Mouse (Mus musculus): ENCODE data around the gene Casc3. TPM values are rescaled to one million over a fixed set of nuclear protein-coding genes. Genes with fewer than 3 reads are reported as not detected.

Gene Casc3
- polyA plus RNA-seq, 1 experiment from 2014 or later: 34.5 TPM

DNA sequence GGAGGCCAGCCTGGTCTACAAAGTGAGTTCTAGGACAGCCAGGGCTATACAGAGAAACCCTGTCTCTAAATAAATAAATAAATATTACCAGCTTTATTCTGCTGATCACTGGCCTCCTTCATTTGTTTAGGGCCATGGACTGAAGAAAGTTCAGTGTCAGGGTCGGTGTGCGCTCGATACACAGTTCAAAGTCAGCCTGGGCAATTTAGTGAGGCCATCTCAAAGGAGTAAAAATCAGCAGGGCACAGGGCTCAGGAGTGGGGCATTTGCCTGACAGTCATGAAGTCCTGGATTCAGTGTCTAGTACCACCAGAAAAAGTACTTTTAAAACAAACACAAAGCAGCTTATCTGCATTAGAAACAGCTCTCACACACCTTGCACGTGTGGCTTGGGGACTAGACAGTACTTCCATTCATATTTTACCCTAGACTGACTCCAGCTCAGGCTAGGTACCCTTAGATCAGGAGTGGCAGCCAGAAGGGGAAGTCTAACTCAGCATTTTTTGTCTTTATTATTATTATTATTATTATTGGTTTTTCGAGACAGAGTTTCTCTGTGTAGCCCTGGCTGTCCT lies 14.0 kb upstream of the Casc3 start:
- ATAC-seq (replicated peaks; ENCODE audit: low FRiP score, low TSS enrichment, low read depth) (no peak), DNase-seq (ENCODE audit: low spot score) (no peak)
- Histone ChIP-seq H3K9ac (ENCODE audit: low read length) (no peak overlapping the region), H3K4me3 (ENCODE audit: low read depth, low read length) (no peak overlapping the region), H3K36me3 (ENCODE audit: control insufficient read depth, insufficient read depth, low read length) (no peaks in the 10 kb centered on the region), H3K4me2 (ENCODE audit: low read length) (no peak overlapping the region), H3K4me1 (replicated peaks; ENCODE audit: control insufficient read depth, insufficient read depth, low read length) (peaks cover 34% of the 10 kb centered on the region), H3K27me3 (replicated peaks; ENCODE audit: control insufficient read depth, insufficient read depth, low read length) (no peaks in the 10 kb centered on the region), H3K9me3 (ENCODE audit: control insufficient read depth, low read length) (no peaks in the 10 kb centered on the region), H3K27ac (ENCODE audit: low read depth) (no peak overlapping the region)
- 76% methylated on average over 5 of the region's 5 CpGs for WGBS

DNA sequence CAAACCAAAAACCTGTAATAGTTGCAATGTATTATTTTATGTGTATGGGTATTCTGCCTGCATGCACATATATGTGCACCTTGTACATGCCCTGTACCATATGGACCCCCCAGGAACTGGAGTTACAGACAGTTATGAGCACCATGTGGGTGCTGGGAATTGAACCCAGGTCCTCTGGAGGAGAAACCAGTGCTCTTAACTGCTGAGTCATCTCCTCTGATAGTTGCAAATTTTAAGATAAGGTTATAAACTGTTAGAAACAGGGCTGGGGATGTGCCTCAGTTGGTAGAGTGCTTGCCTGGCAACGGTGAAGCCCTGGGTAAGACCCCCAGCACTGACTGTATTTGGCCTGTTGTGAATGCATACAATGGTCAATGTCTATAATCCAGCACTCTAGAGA lies 13.3 kb upstream of the Casc3 start:
- Histone ChIP-seq H3K9ac (ENCODE audit: low read length) (no peak overlapping the region), H3K4me2 (ENCODE audit: low read length) (no peak overlapping the region), H3K27me3 (replicated peaks; ENCODE audit: control insufficient read depth, insufficient read depth, low read length) (no peaks in the 10 kb centered on the region), H3K9me3 (ENCODE audit: control insufficient read depth, low read length) (no peaks in the 10 kb centered on the region), H3K27ac (ENCODE audit: low read depth) (no peak overlapping the region), H3K4me1 (replicated peaks; ENCODE audit: control insufficient read depth, insufficient read depth, low read length) (peaks cover 26% of the 10 kb centered on the region), H3K4me3 (ENCODE audit: low read depth, low read length) (no peak overlapping the region), H3K36me3 (ENCODE audit: control insufficient read depth, insufficient read depth, low read length) (no peaks in the 10 kb centered on the region)
- no peak for DNase-seq (ENCODE audit: low spot score)
- no peak for ATAC-seq (replicated peaks; ENCODE audit: low FRiP score, low TSS enrichment, low read depth)
- 68% methylated on average over 1 of the region's 1 CpGs for WGBS

DNA sequence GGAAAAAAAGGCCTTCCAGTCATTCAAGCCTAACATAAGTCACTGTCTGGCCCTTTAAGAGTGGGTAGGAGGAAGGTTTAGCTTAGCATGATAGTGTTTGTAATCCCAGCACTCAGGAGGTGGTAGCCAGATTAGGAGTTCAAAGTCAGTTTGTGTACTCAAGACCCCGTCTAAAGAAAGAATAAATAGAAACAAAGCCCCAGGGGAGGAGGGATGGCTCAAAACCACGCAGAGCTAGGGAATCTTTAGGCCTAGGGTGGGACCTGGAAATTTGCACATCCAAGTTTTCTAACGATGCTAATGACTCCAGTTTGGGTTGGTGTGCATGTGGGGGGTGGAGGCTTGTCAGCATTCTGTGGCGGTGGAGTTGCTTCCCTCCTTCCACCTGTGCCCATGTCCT lies 12.6 kb upstream of the Casc3 start:
- no peak overlapping the region for H3K27ac ChIP-seq (ENCODE audit: low read depth)
- WGBS: 10% methylated on average over 4 of the region's 4 CpGs
- ATAC-seq (replicated peaks; ENCODE audit: low FRiP score, low TSS enrichment, low read depth) (no peak), DNase-seq (ENCODE audit: low spot score) (no peak)
- H3K36me3 ChIP-seq (ENCODE audit: control insufficient read depth, insufficient read depth, low read length): no peaks in the 10 kb centered on the region
- no peak overlapping the region for H3K4me2 ChIP-seq (ENCODE audit: low read length)
- H3K27me3 ChIP-seq (replicated peaks; ENCODE audit: control insufficient read depth, insufficient read depth, low read length): no peaks in the 10 kb centered on the region
- H3K4me1 ChIP-seq (replicated peaks; ENCODE audit: control insufficient read depth, insufficient read depth, low read length): peaks cover 22% of the 10 kb centered on the region
- H3K9ac ChIP-seq (ENCODE audit: low read length): no peak overlapping the region
- H3K4me3 ChIP-seq (ENCODE audit: low read depth, low read length): no peak overlapping the region
- no peaks in the 10 kb centered on the region for H3K9me3 ChIP-seq (ENCODE audit: control insufficient read depth, low read length)

DNA sequence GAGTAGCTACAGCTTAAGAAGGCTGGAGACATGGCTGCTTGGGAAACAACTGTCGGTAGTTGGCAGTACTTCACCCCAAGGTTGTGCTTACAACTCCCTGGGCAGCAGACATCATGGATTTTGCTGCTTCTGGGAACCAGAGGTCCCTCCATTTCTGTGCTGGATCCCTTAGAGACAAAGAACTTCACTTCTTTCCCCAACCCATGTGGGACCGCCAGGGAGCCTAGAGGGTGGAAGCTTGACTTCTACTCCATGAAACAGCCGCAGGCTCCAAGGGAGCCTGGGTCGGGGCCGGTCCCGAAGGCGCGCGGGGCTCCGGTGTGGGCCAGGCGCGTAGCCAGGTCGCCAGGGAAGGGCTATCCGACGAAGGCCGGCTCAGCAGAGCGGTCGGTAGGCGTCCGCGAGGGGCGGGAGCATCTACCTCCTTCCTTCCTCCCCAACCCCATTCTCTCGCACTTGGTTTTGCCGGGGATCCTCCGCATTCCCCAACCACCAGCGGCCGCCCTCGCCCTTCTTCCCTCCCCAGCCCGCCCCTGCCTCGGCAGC lies 10.2 kb upstream of the Casc3 start:
- Histone ChIP-seq H3K27me3 (replicated peaks; ENCODE audit: control insufficient read depth, insufficient read depth, low read length) (no peaks in the 10 kb centered on the region), H3K9ac (ENCODE audit: low read length) (peak overlapping the region; percentile 98), H3K4me1 (replicated peaks; ENCODE audit: control insufficient read depth, insufficient read depth, low read length) (peaks cover 28% of the 10 kb centered on the region), H3K27ac (ENCODE audit: low read depth) (peak overlapping the region; percentile 100), H3K4me2 (ENCODE audit: low read length) (peak overlapping the region; percentile 77), H3K9me3 (ENCODE audit: control insufficient read depth, low read length) (no peaks in the 10 kb centered on the region), H3K4me3 (ENCODE audit: low read depth, low read length) (peak overlapping the region; percentile 100), H3K36me3 (ENCODE audit: control insufficient read depth, insufficient read depth, low read length) (peaks cover 12% of the 10 kb centered on the region)
- ATAC-seq (replicated peaks; ENCODE audit: low FRiP score, low TSS enrichment, low read depth) (peak; percentile 70), DNase-seq (ENCODE audit: low spot score) (no peak)
- WGBS: under 1% methylated on average over 29 of the region's 30 CpGs

DNA sequence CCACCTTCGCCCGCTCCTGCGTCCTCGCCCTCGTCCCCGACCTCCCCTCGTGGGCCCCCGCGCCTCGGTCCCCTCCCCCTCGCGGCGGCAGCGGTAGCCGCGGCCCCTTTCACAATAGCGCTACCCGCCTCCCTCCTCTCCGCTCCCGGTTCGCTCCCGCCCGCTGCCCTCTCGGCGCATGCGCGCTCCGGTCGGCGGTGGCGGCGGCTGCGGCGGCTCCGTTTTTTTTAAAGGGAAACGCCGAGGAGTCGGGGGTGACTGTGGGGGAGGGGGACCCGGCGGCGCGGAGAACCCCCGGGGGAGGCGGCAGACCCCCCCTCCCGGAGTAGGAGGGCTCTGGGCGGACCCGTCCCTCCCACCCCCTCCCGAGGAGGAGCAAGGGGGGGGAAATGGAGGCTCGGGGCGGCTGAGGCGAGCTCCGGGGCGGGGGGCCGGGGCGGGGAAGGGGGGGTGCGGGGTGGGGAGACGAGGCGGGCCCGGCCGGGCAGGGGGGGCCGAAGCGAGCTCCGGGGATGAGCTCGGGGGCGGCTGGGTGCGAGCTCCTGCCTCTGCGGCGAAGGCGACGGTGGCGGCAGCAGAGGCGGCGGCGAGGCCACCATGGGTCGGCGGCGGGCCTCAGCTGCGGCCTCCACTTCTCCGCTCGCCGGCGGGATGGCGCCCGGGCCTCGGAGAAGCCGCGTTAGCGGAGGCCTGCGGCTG lies 9.5 kb upstream of the Casc3 start, which contains the start of gene Msl1:
Gene Msl1, plus strand, starts transcription at position 502 of the 699 bp plus-strand sequence.
- H3K27me3 ChIP-seq (replicated peaks; ENCODE audit: control insufficient read depth, insufficient read depth, low read length): no peaks in the 10 kb centered on the region
- peaks cover 23% of the 10 kb centered on the region for H3K4me1 ChIP-seq (replicated peaks; ENCODE audit: control insufficient read depth, insufficient read depth, low read length)
- ATAC-seq (replicated peaks; ENCODE audit: low FRiP score, low TSS enrichment, low read depth): peak; percentile 65
- WGBS: under 1% methylated on average over 68 of the region's 89 CpGs
- peak within 1 kb of the TSS; percentile 77 for H3K4me2 ChIP-seq (ENCODE audit: low read length)
- no peaks in the 10 kb centered on the region for H3K9me3 ChIP-seq (ENCODE audit: control insufficient read depth, low read length)
- H3K4me3 ChIP-seq (ENCODE audit: low read depth, low read length): peak within 1 kb of the TSS; percentile 100
- peak; percentile 95 for DNase-seq (ENCODE audit: low spot score)
- peaks cover 19% of the 10 kb centered on the region for H3K36me3 ChIP-seq (ENCODE audit: control insufficient read depth, insufficient read depth, low read length)
- H3K9ac ChIP-seq (ENCODE audit: low read length): peak within 1 kb of the TSS; percentile 98
- H3K27ac ChIP-seq (ENCODE audit: low read depth): peak within 1 kb of the TSS; percentile 100

DNA sequence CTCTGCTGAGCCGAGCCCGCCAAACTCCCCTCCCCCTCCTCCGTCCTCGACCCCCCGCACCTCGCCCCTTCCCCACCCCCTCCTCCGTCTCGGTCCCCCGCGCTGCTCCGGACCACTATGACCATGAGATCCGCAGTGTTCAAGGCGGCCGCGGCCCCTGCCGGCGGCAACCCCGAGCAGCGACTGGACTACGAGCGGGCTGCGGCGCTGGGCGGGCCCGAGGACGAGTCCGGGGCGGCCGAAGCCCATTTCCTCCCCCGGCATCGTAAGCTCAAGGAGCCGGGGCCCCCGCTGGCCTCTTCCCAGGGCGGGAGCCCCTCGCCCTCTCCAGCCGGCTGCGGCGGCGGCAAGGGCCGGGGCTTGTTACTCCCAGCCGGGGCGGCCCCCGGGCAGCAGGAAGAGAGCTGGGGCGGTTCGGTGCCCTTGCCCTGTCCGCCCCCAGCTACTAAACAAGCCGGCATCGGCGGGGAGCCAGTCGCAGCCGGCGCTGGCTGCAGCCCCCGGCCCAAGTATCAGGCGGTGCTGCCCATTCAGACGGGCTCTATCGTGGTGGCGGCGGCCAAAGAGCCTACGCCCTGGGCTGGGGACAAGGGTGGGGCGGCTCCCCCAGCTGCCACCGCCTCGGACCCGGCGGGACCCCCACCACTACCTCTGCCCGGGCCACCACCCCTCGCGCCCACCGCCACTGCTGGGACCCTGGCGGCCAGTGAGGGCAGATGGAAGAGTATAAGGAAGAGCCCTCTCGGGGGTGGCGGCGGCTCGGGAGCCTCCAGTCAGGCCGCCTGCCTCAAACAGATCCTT lies 8.8 kb upstream of the Casc3 start:
- peak overlapping the region; percentile 98 for H3K9ac ChIP-seq (ENCODE audit: low read length)
- peaks cover 23% of the 10 kb centered on the region for H3K4me1 ChIP-seq (replicated peaks; ENCODE audit: control insufficient read depth, insufficient read depth, low read length)
- no peaks in the 10 kb centered on the region for H3K9me3 ChIP-seq (ENCODE audit: control insufficient read depth, low read length)
- ATAC-seq (replicated peaks; ENCODE audit: low FRiP score, low TSS enrichment, low read depth): peak; percentile 33
- peaks cover 26% of the 10 kb centered on the region for H3K36me3 ChIP-seq (ENCODE audit: control insufficient read depth, insufficient read depth, low read length)
- no peaks in the 10 kb centered on the region for H3K27me3 ChIP-seq (replicated peaks; ENCODE audit: control insufficient read depth, insufficient read depth, low read length)
- peak overlapping the region; percentile 77 for H3K4me2 ChIP-seq (ENCODE audit: low read length)
- WGBS: under 1% methylated on average over 66 of the region's 74 CpGs
- H3K4me3 ChIP-seq (ENCODE audit: low read depth, low read length): peak overlapping the region; percentile 100
- peak overlapping the region; percentile 100 for H3K27ac ChIP-seq (ENCODE audit: low read depth)
- no peak for DNase-seq (ENCODE audit: low spot score)

DNA sequence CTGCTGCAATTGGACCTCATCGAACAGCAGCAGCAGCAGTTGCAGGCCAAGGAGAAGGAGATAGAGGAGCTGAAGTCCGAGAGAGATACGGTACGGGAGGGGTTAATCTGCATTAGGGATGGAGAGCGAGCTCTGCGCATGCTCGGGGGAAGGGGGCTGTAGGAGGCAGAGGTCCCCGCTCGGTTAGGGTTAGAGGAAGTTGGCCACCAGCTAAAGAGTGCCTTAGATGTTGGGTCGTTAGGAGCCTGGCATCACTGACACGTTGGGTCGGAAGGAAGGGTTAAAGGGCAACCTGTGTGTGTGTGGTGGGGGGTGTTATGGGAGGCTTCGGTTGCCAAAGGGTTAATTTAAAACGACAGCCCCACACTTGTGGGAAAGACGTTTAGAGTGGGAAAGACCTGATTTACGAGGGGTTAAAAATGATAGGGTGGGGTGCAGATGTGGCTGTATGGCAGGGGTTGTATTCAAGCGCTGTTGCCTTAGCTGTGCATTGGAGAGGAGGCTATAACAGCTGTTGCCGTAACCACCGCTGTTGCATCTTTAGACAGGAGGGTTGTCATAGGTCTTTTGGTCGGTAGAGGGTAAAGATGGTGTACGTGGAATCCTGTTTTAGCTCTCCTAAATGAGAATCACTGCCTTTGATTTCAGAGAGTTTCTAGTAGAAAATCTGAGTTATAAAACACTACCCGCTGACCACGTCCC lies 8.0 kb upstream of the Casc3 start:
- H3K4me1 ChIP-seq (replicated peaks; ENCODE audit: control insufficient read depth, insufficient read depth, low read length): peaks cover 23% of the 10 kb centered on the region
- ATAC-seq (replicated peaks; ENCODE audit: low FRiP score, low TSS enrichment, low read depth) (no peak; the same call in 1 of the 2 replicates), DNase-seq (ENCODE audit: low spot score) (peak; percentile 88)
- H3K9me3 ChIP-seq (ENCODE audit: control insufficient read depth, low read length): no peaks in the 10 kb centered on the region
- peak overlapping the region; percentile 100 for H3K27ac ChIP-seq (ENCODE audit: low read depth)
- H3K4me3 ChIP-seq (ENCODE audit: low read depth, low read length): peak overlapping the region; percentile 100
- no peaks in the 10 kb centered on the region for H3K27me3 ChIP-seq (replicated peaks; ENCODE audit: control insufficient read depth, insufficient read depth, low read length)
- peaks cover 34% of the 10 kb centered on the region for H3K36me3 ChIP-seq (ENCODE audit: control insufficient read depth, insufficient read depth, low read length)
- H3K4me2 ChIP-seq (ENCODE audit: low read length): peak overlapping the region; percentile 77
- 1% methylated on average over 23 of the region's 23 CpGs for WGBS
- H3K9ac ChIP-seq (ENCODE audit: low read length): peak overlapping the region; percentile 98

DNA sequence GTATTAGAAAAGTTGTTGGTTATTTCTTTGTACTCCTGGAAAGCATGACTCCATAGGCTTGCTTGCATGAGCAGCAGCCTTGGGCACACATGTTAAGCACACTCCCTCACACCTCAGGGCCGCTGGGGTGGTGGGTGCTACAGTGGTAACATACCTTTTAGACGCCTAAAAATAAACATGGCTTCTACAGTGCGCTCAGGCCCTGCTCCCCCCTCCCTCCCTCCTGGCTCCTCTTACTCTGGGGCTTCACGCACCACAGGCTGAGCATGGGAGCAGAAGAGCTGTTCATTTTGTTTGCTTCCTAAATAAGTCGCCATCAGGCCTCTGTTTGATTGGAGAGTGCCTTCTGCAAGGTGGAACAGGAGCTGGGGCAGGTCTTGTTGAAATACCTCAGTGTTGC lies 7.4 kb upstream of the Casc3 start:
- DNase-seq (ENCODE audit: low spot score): no peak
- H3K27ac ChIP-seq (ENCODE audit: low read depth): no peak overlapping the region
- H3K4me1 ChIP-seq (replicated peaks; ENCODE audit: control insufficient read depth, insufficient read depth, low read length): peaks cover 23% of the 10 kb centered on the region
- H3K4me3 ChIP-seq (ENCODE audit: low read depth, low read length): peak overlapping the region; percentile 100
- H3K27me3 ChIP-seq (replicated peaks; ENCODE audit: control insufficient read depth, insufficient read depth, low read length): no peaks in the 10 kb centered on the region
- H3K4me2 ChIP-seq (ENCODE audit: low read length): peak overlapping the region; percentile 77
- 5% methylated on average over 5 of the region's 5 CpGs for WGBS
- no peak for ATAC-seq (replicated peaks; ENCODE audit: low FRiP score, low TSS enrichment, low read depth)
- H3K9me3 ChIP-seq (ENCODE audit: control insufficient read depth, low read length): no peaks in the 10 kb centered on the region
- H3K9ac ChIP-seq (ENCODE audit: low read length): peak overlapping the region; percentile 98
- H3K36me3 ChIP-seq (ENCODE audit: control insufficient read depth, insufficient read depth, low read length): peaks cover 40% of the 10 kb centered on the region
